ENCODE assay signal across 21 mouse cellular contexts in the genomic region with DNA sequence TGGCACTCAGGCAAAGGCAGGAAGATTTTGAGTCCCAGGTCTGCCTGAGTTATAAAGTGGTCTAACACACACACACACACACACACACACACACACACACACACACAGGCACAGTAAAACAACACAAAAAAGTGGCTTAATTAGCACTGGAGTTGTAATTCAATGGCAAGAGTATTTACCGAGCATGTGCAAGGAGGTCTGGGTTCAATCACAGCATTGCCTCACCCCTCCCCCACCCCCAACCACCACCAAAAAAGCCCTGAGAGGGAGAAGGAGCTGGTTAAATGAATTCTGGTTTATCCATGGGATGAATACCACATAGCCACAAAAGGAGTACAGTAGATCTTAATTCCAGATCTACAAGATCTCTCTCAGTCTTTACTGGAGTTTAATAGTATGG.
DNase-seq lines count a peak whose midpoint lies in the region; ATAC-seq and TF ChIP-seq lines count a peak whose summit lies in the region.
"Had no signal": no experiment of that assay in that cellular context is flagged by ENCODE, and none has a peak within 500 bp of the region (broad histone marks: within the 10 kb centered on the region; RNA-seq: fewer than 3 reads in every experiment).

No protein-coding gene starts in this region.

- H3K27ac ChIP-seq in heart, embryonic 13.5 days (replicated peaks), result peak overlapping the region; percentile 20; the same call in 1 of the 2 replicates
- H3K27ac ChIP-seq in limb, embryonic 11.5 days (replicated peaks; ENCODE audit: low read depth, low read length), result peak overlapping the region; percentile 57; the same call in 1 of the 2 replicates
- H3K27ac ChIP-seq in hindbrain, postnatal 0 days, result no peak overlapping the region
- H3K27ac ChIP-seq: embryonic facial prominence, embryonic 15.5 days; forebrain, embryonic 13.5 days; left cerebral cortex, adult 2 months had no signal

- H3K4me2 ChIP-seq in heart, embryonic 13.5 days, result no peak overlapping the region
- no peak overlapping the region for H3K4me2 ChIP-seq in limb, embryonic 11.5 days (ENCODE audit: low read depth, severe bottlenecking)
- no peak overlapping the region for H3K4me2 ChIP-seq in hindbrain, postnatal 0 days (ENCODE audit: low read depth, low read length)
- H3K4me2 ChIP-seq: embryonic facial prominence, embryonic 15.5 days; forebrain, embryonic 13.5 days had no signal

- no peak overlapping the region for H3K4me3 ChIP-seq in heart, embryonic 13.5 days
- H3K4me3 ChIP-seq in limb, embryonic 11.5 days (ENCODE audit: low read depth, low read length), result no peak overlapping the region
- no peak overlapping the region for H3K4me3 ChIP-seq in hindbrain, postnatal 0 days (ENCODE audit: low read length)
- H3K4me3 ChIP-seq: embryonic facial prominence, embryonic 15.5 days; forebrain, embryonic 13.5 days; left cerebral cortex, adult 2 months; megakaryocyte, embryonic 14.5 days had no signal

- H3K9me3 ChIP-seq in heart, embryonic 13.5 days, result no peaks in the 10 kb centered on the region
- no peaks in the 10 kb centered on the region for H3K9me3 ChIP-seq in limb, embryonic 11.5 days (ENCODE audit: control insufficient read depth, low read length)
- no peaks in the 10 kb centered on the region for H3K9me3 ChIP-seq in hindbrain, postnatal 0 days (ENCODE audit: low read length)
- H3K9me3 ChIP-seq: embryonic facial prominence, embryonic 15.5 days; forebrain, embryonic 13.5 days; megakaryocyte, embryonic 14.5 days had no signal

- H3K27me3 ChIP-seq in heart, embryonic 13.5 days (replicated peaks), result no peaks in the 10 kb centered on the region
- no peaks in the 10 kb centered on the region for H3K27me3 ChIP-seq in limb, embryonic 11.5 days (ENCODE audit: control insufficient read depth, insufficient read depth, low read length)
- H3K27me3 ChIP-seq in hindbrain, postnatal 0 days (ENCODE audit: insufficient read depth, low read length), result no peaks in the 10 kb centered on the region
- H3K27me3 ChIP-seq: embryonic facial prominence, embryonic 15.5 days; forebrain, embryonic 13.5 days had no signal

- peaks cover 67% of the 10 kb centered on the region for H3K4me1 ChIP-seq in heart, embryonic 13.5 days
- peaks cover 20% of the 10 kb centered on the region for H3K4me1 ChIP-seq in limb, embryonic 11.5 days (ENCODE audit: control insufficient read depth, insufficient read depth, low read length)
- H3K4me1 ChIP-seq in hindbrain, postnatal 0 days (ENCODE audit: insufficient read depth, low read length), result peaks cover 6% of the 10 kb centered on the region; the same call in 1 of the 2 replicates

- 5% methylated on average over 1 of the region's 1 CpGs for WGBS in heart, embryonic 13.5 days
- WGBS in limb, embryonic 11.5 days, result 7% methylated on average over 1 of the region's 1 CpGs
- 52% methylated on average over 1 of the region's 1 CpGs for WGBS in hindbrain, postnatal 0 days

- H3K9ac ChIP-seq in heart, embryonic 13.5 days, result no peak overlapping the region
- H3K9ac ChIP-seq in limb, embryonic 11.5 days (ENCODE audit: low read length), result no peak overlapping the region
- no peak overlapping the region for H3K9ac ChIP-seq in hindbrain, postnatal 0 days (replicated peaks; ENCODE audit: low read length)
- H3K9ac ChIP-seq: embryonic facial prominence, embryonic 15.5 days; forebrain, embryonic 13.5 days had no signal

- H3K36me3 ChIP-seq in heart, embryonic 13.5 days, result no peaks in the 10 kb centered on the region
- no peaks in the 10 kb centered on the region for H3K36me3 ChIP-seq in limb, embryonic 11.5 days (ENCODE audit: control insufficient read depth, insufficient read depth, low read length)
- no peaks in the 10 kb centered on the region for H3K36me3 ChIP-seq in hindbrain, postnatal 0 days (ENCODE audit: insufficient read depth, low read length)
- H3K36me3 ChIP-seq: embryonic facial prominence, embryonic 15.5 days had no signal

- TF ChIP-seq CTCF in hindbrain, postnatal 0 days (IDR thresholded peaks at IDR 0.05; ENCODE audit: low read depth), result no peak

- DNase-seq in embryo, embryonic 11 days, result peak; percentile 38
- DNase-seq in embryo, embryonic 10.5 days (ENCODE audit: low spot score), result no peak
- DNase-seq in heart, adult 11 months, result no peak
- DNase-seq in ZHBTc4 (ENCODE audit: low read depth, low spot score), result peak; percentile 25
- DNase-seq in limb, embryonic 11.5 days (ENCODE audit: low spot score), result peak; percentile 53
- DNase-seq in hindbrain, postnatal 0 days (ENCODE audit: low spot score), result no peak
- DNase-seq in adrenal gland, postnatal 10 days, result no peak
- DNase-seq: adrenal gland, adult 2 months; cerebellum, adult 11 months; cerebellum, postnatal 36 days; kidney, adult 18-20 months; kidney, postnatal 10 days; lung, postnatal 10 days; right cerebral cortex, postnatal 25 days had no signal

- no peak for ATAC-seq in heart, embryonic 13.5 days (ENCODE audit: extremely low read depth, insufficient number of reproducible peaks, low FRiP score, low TSS enrichment)
- no peak for ATAC-seq in limb, embryonic 11.5 days (ENCODE audit: insufficient number of reproducible peaks, low FRiP score, low TSS enrichment, low read depth)
- no peak for ATAC-seq in hindbrain, postnatal 0 days
- ATAC-seq: CD4-positive, CD25-positive, alpha-beta regulatory T cell, adult 4 months; forebrain, embryonic 13.5 days; hindbrain, embryonic 16.5 days had no signal

Comparison
In these comparisons a context has a peak if more than half of its experiments do, and no peak if none do; other contexts are left out.
1. DNase-seq: peak in embryo, embryonic 11 days (single experiment), ZHBTc4 (single experiment) and limb, embryonic 11.5 days (single experiment); none in embryo, embryonic 10.5 days (single experiment), heart, adult 11 months (single experiment), hindbrain, postnatal 0 days (single experiment) and adrenal gland, postnatal 10 days (single experiment).